Mouse (Mus musculus) heart, embryonic 14.5 days (tissue): Measurements from ENCODE around the gene Gm10570. TPM values are rescaled to one million over a fixed set of nuclear protein-coding genes. Genes with fewer than 3 reads are reported as not detected.

Experiments used
- polyA plus RNA-seq: library from polyadenylated mRNA; unstranded; fragments of >200 nt; fragmentation: Nextera tagmentation; extraction: Ambion mirVana; gene quantifications from 2 replicates; pipeline ENCODE4 v1.2.1, GENCODE M21; 2014

Gene Gm10570
- polyA plus RNA-seq, 1 experiment from 2014 or later = 0.74 TPM

Other genes starting within 250 kb of the Gm10570 start
- gene Pef1, start 206.1 kb downstream of the Gm10570 start, polyA plus RNA-seq = 67.0 and 68.0 TPM in 2 replicates
- gene Hcrtr1, start 169.3 kb downstream of the Gm10570 start, polyA plus RNA-seq = 0.15 TPM in 1 of 2 replicates, not detected in the other
- gene Tinagl1, start 133.6 kb downstream of the Gm10570 start, polyA plus RNA-seq = 31.5 and 34.4 TPM in 2 replicates
- not detected in 2 replicates for gene Gm853, start 86.3 kb downstream of the Gm10570 start, polyA plus RNA-seq
- 6.0 and 7.5 TPM in 2 replicates for gene Serinc2, start 29.5 kb downstream of the Gm10570 start, polyA plus RNA-seq
- 1,549 and 1,575 TPM in 2 replicates for gene Fabp3, start 79 bp downstream of the Gm10570 start, polyA plus RNA-seq
- gene Zcchc17, start 51.3 kb upstream of the Gm10570 start, polyA plus RNA-seq = 47.9 and 50.3 TPM in 2 replicates
- gene Snrnp40, start 51.5 kb upstream of the Gm10570 start, polyA plus RNA-seq = 68.2 and 74.5 TPM in 2 replicates